Mouse (Mus musculus) C2C12 (cell line): Measurements from ENCODE around the gene Cd300lb.
A peak's percentile ranks its signal among the peaks of the same experiment; 100 is the strongest.

Experiments
- CTCF ChIP-seq: IDR thresholded peaks from one replicate; pipeline ENCODE4 v1.5.1; 2011; ENCODE audit not compliant: control insufficient read depth, insufficient read depth, insufficient read length
- MAX ChIP-seq: IDR thresholded peaks from one replicate; pipeline ENCODE4 v1.6.1; 2011; ENCODE audit warnings: mild to moderate bottlenecking, control low read depth
- USF1 ChIP-seq: IDR thresholded peaks from one replicate; pipeline ENCODE4 v1.6.1; 2011; ENCODE audit warnings: low read depth, mild to moderate bottlenecking, control low read depth, moderate library complexity

DNA sequence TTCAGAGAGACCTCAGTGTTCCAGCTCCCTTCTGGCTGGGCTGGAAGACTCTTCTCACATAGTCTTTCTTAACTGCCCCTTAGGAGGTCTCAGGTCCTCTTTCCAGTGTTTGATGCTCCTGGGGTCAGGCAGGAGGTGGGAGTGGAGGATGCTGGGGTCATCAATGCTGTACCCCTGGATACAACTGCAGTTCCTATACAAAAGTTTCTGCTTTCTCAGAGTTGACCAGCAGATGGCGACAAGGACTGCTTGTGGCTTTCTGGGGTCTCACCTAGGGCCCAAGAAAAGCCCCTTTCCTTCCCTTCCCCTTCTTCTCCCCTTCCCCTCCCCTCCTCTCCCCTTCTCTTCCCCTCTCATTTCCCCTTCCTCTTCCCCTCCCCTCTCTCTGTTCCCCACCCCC, 53.6 kb downstream of the Cd300lb start:
- TF ChIP-seq CTCF (peak; percentile 21), MAX (no peak), USF1 (no peak)
